Mouse (Mus musculus): ENCODE measurements at regions not wholly inside any gene's neighbourhood (a gene's known extent, or its start where the extent isn't known, plus 50 kb on each side); places are given as distances from the start of the nearest gene placed in this dataset.

- TF ChIP-seq POLR2A (IDR thresholded peaks at IDR 0.05; ENCODE audit: borderline replicate concordance, extremely low read depth, insufficient read depth, insufficient read length, poor library complexity, severe bottlenecking) (no peak), CTCF (IDR thresholded peaks at IDR 0.05; ENCODE audit: borderline replicate concordance, extremely low read depth, insufficient read depth, insufficient read length) (no peak)
These were observed 51.4 kb upstream of the Acsl1 start for GRCm38 (mm10) chr8:46419402-46419801.
